Mouse (Mus musculus) thymus, adult 2 months (tissue): ENCODE data around the gene Napepld.

Experiments
- CTCF ChIP-seq: fragments of 200-500 bp; IDR thresholded peaks from 2 replicates; pipeline ENCODE4 v1.5.1; 2012; ENCODE audit warnings: mild to moderate bottlenecking, control low read depth, low read length, moderate library complexity, borderline replicate concordance; ENCODE audit not compliant: control insufficient read depth, poor library complexity, insufficient read depth; ENCODE audit errors: extremely low read depth
- POLR2A ChIP-seq: fragments of 200-500 bp; IDR thresholded peaks from 2 replicates; pipeline ENCODE4 v1.6.1; 2012; ENCODE audit warnings: mild to moderate bottlenecking, low read length, control low read depth, moderate library complexity; ENCODE audit not compliant: control insufficient read depth, poor library complexity, insufficient read depth; ENCODE audit errors: extremely low read depth

DNA sequence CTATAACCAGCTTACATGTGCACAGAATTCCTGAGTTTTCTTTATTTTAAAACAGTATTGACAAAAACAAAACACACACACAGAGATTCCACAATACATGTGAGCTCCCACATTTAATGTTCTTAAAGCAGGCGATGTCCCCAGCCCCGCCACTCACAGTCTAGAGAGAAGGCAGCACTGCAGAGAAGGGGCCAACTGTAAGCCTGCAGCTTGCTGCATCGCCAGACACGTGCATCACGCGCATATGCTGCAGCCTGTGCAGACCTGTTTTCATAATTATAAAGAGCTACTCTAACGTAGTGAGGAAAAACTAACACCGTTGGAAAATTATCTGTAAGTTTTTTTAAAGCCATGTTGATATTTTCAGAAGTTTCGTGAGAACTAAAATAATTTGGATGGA lies 27.5 kb downstream of the Napepld start:
- TF ChIP-seq POLR2A = no peak
- no peak for TF ChIP-seq CTCF
